Comparison of ENCODE assay signal across 9 mouse cellular contexts in genomic region chr13:98264111-98264510, GRCm38 (mm10). TPM values are rescaled to one million over a fixed set of nuclear protein-coding genes. Genes with fewer than 3 reads are reported as not detected.
DNase-seq lines count a peak whose midpoint lies in the region; ATAC-seq lines count a peak whose summit lies in the region.
"Had no signal": no experiment of that assay in that cellular context is flagged by ENCODE, and none has a peak within 500 bp of the region (broad histone marks: within the 10 kb centered on the region; RNA-seq: fewer than 3 reads in every experiment).

No protein-coding gene starts in this region.

- WGBS in lung, embryonic 16.5 days: 28% methylated on average over 5 of the region's 5 CpGs
- 41% methylated on average over 5 of the region's 5 CpGs for WGBS in embryonic facial prominence, embryonic 13.5 days
- 41% methylated on average over 5 of the region's 5 CpGs for WGBS in limb, embryonic 12.5 days
- whole genome bisulfite sequencing in stomach, embryonic 15.5 days: 26% methylated on average over 5 of the region's 5 CpGs

- no peak for DNase-seq in lung, postnatal 25 days (ENCODE audit: low spot score)
- no peak for DNase-seq in ovary, postnatal 10 days (ENCODE audit: low spot score)
- no peak for DNase-seq in urinary bladder, adult 18-20 months (ENCODE audit: low spot score in 2 of 2)
- DNase-seq in spleen, adult 12 weeks (ENCODE audit: low spot score): no peak
- DNase-seq: right cerebral cortex, postnatal 25 days had no signal

- peak overlapping the region; percentile 81; the same call in 1 of the 2 replicates for H3K9ac ChIP-seq in lung, embryonic 16.5 days (ENCODE audit: low read length)
- peak overlapping the region; percentile 83 for H3K9ac ChIP-seq in embryonic facial prominence, embryonic 13.5 days
- H3K9ac ChIP-seq in limb, embryonic 12.5 days (replicated peaks): no peak overlapping the region; the same call in 1 of the 2 replicates
- no peak overlapping the region for H3K9ac ChIP-seq in stomach, embryonic 15.5 days

- peak overlapping the region; percentile 71 for H3K4me2 ChIP-seq in lung, embryonic 16.5 days (ENCODE audit: low read depth, low read length)
- H3K4me2 ChIP-seq in embryonic facial prominence, embryonic 13.5 days: peak overlapping the region; percentile 90
- H3K4me2 ChIP-seq in limb, embryonic 12.5 days: peak overlapping the region; percentile 78
- H3K4me2 ChIP-seq in stomach, embryonic 15.5 days: peak overlapping the region; percentile 60

- no peak for ATAC-seq in lung, embryonic 16.5 days (ENCODE audit: low read depth)
- no peak for ATAC-seq in embryonic facial prominence, embryonic 13.5 days (ENCODE audit: insufficient number of reproducible peaks, insufficient read depth, low FRiP score, low TSS enrichment, low read depth)
- ATAC-seq in limb, embryonic 12.5 days (ENCODE audit: insufficient number of reproducible peaks, insufficient read depth, low FRiP score, low TSS enrichment, low read depth): no peak
- ATAC-seq in stomach, embryonic 15.5 days (ENCODE audit: insufficient read depth, low FRiP score, low read depth): no peak

- H3K27ac ChIP-seq in lung, embryonic 16.5 days (ENCODE audit: low read length): no peak overlapping the region
- no peak overlapping the region for H3K27ac ChIP-seq in embryonic facial prominence, embryonic 13.5 days
- H3K27ac ChIP-seq in limb, embryonic 12.5 days: no peak overlapping the region
- no peak overlapping the region for H3K27ac ChIP-seq in stomach, embryonic 15.5 days

- peak overlapping the region; percentile 84 for H3K4me3 ChIP-seq in lung, embryonic 16.5 days (ENCODE audit: low read length)
- peak overlapping the region; percentile 88 for H3K4me3 ChIP-seq in embryonic facial prominence, embryonic 13.5 days
- H3K4me3 ChIP-seq in limb, embryonic 12.5 days (replicated peaks): peak overlapping the region; percentile 84
- peak overlapping the region; percentile 89 for H3K4me3 ChIP-seq in stomach, embryonic 15.5 days (replicated peaks)

- H3K36me3 ChIP-seq in lung, embryonic 16.5 days (ENCODE audit: control insufficient read depth, insufficient read depth, low read length): peaks cover 11% of the 10 kb centered on the region
- H3K36me3 ChIP-seq in embryonic facial prominence, embryonic 13.5 days: peaks cover 31% of the 10 kb centered on the region
- peaks cover 26% of the 10 kb centered on the region for H3K36me3 ChIP-seq in limb, embryonic 12.5 days
- peaks cover 11% of the 10 kb centered on the region; the same call in 1 of the 2 replicates for H3K36me3 ChIP-seq in stomach, embryonic 15.5 days

- no peaks in the 10 kb centered on the region for H3K27me3 ChIP-seq in lung, embryonic 16.5 days (ENCODE audit: control insufficient read depth, insufficient read depth, low read depth, low read length)
- no peaks in the 10 kb centered on the region for H3K27me3 ChIP-seq in embryonic facial prominence, embryonic 13.5 days
- H3K27me3 ChIP-seq in limb, embryonic 12.5 days: no peaks in the 10 kb centered on the region
- H3K27me3 ChIP-seq in stomach, embryonic 15.5 days (replicated peaks): no peaks in the 10 kb centered on the region

- H3K9me3 ChIP-seq in lung, embryonic 16.5 days (ENCODE audit: control insufficient read depth, low read length): no peaks in the 10 kb centered on the region
- H3K9me3 ChIP-seq in embryonic facial prominence, embryonic 13.5 days: no peaks in the 10 kb centered on the region
- no peaks in the 10 kb centered on the region for H3K9me3 ChIP-seq in limb, embryonic 12.5 days
- no peaks in the 10 kb centered on the region for H3K9me3 ChIP-seq in stomach, embryonic 15.5 days

- H3K4me1 ChIP-seq in lung, embryonic 16.5 days (replicated peaks; ENCODE audit: control insufficient read depth, insufficient read depth, low read length): peaks cover 17% of the 10 kb centered on the region
- H3K4me1 ChIP-seq in embryonic facial prominence, embryonic 13.5 days: peaks cover 17% of the 10 kb centered on the region
- H3K4me1 ChIP-seq in limb, embryonic 12.5 days (replicated peaks): peaks cover 15% of the 10 kb centered on the region
- H3K4me1 ChIP-seq in stomach, embryonic 15.5 days: peaks cover 13% of the 10 kb centered on the region; the same call in 1 of the 2 replicates

RNA-seq across cellular contexts. Expression of gene Ankra2, which starts 1.2 kb away (rescaled TPM):
- polyA plus RNA-seq in lung, embryonic 16.5 days (2015; fragmentation: Nextera tagmentation; extraction: Ambion mirVana): 16.8 and 17.2 TPM in 2 replicates
- polyA plus RNA-seq in embryonic facial prominence, embryonic 13.5 days (2015; fragmentation: Nextera tagmentation; extraction: Ambion mirVana): 24.5 and 24.9 TPM in 2 replicates
- 15.3 and 19.1 TPM in 2 replicates for polyA plus RNA-seq in limb, embryonic 12.5 days (2016; fragmentation: Nextera tagmentation; extraction: Ambion mirVana)
- polyA plus RNA-seq in stomach, embryonic 15.5 days (2015; fragmentation: Nextera tagmentation; extraction: Ambion mirVana): 24.7 and 26.5 TPM in 2 replicates

RNA-seq across cellular contexts. Expression of gene Utp15, which starts 1.3 kb away (rescaled TPM):
- 26.4 and 28.6 TPM in 2 replicates for polyA plus RNA-seq in lung, embryonic 16.5 days (2015; fragmentation: Nextera tagmentation; extraction: Ambion mirVana)
- polyA plus RNA-seq in embryonic facial prominence, embryonic 13.5 days (2015; fragmentation: Nextera tagmentation; extraction: Ambion mirVana): 31.1 and 36.6 TPM in 2 replicates
- 41.2 and 42.0 TPM in 2 replicates for polyA plus RNA-seq in limb, embryonic 12.5 days (2016; fragmentation: Nextera tagmentation; extraction: Ambion mirVana)
- polyA plus RNA-seq in stomach, embryonic 15.5 days (2015; fragmentation: Nextera tagmentation; extraction: Ambion mirVana): 30.1 TPM in 2 replicates

RNA-seq across cellular contexts. Expression of gene Gm21976, which starts 15.6 kb away (rescaled TPM):
- polyA plus RNA-seq in lung, embryonic 16.5 days (2015; fragmentation: Nextera tagmentation; extraction: Ambion mirVana): not detected in 2 replicates
- not detected in 2 replicates for polyA plus RNA-seq in embryonic facial prominence, embryonic 13.5 days (2015; fragmentation: Nextera tagmentation; extraction: Ambion mirVana)
- not detected in 2 replicates for polyA plus RNA-seq in limb, embryonic 12.5 days (2016; fragmentation: Nextera tagmentation; extraction: Ambion mirVana)
- not detected in 2 replicates for polyA plus RNA-seq in stomach, embryonic 15.5 days (2015; fragmentation: Nextera tagmentation; extraction: Ambion mirVana)

RNA-seq across cellular contexts. Expression of gene Btf3, which starts 52.7 kb away (rescaled TPM):
- polyA plus RNA-seq in lung, embryonic 16.5 days (2015; fragmentation: Nextera tagmentation; extraction: Ambion mirVana): 621 and 661 TPM in 2 replicates
- 725 and 786 TPM in 2 replicates for polyA plus RNA-seq in embryonic facial prominence, embryonic 13.5 days (2015; fragmentation: Nextera tagmentation; extraction: Ambion mirVana)
- polyA plus RNA-seq in limb, embryonic 12.5 days (2016; fragmentation: Nextera tagmentation; extraction: Ambion mirVana): 760 and 773 TPM in 2 replicates
- polyA plus RNA-seq in stomach, embryonic 15.5 days (2015; fragmentation: Nextera tagmentation; extraction: Ambion mirVana): 594 and 688 TPM in 2 replicates

RNA-seq across cellular contexts. Expression of gene Arhgef28, which starts 57.9 kb away (rescaled TPM):
- polyA plus RNA-seq in lung, embryonic 16.5 days (2015; fragmentation: Nextera tagmentation; extraction: Ambion mirVana): 21.7 and 24.4 TPM in 2 replicates
- 12.9 and 15.5 TPM in 2 replicates for polyA plus RNA-seq in embryonic facial prominence, embryonic 13.5 days (2015; fragmentation: Nextera tagmentation; extraction: Ambion mirVana)
- 21.3 and 23.7 TPM in 2 replicates for polyA plus RNA-seq in limb, embryonic 12.5 days (2016; fragmentation: Nextera tagmentation; extraction: Ambion mirVana)
- polyA plus RNA-seq in stomach, embryonic 15.5 days (2015; fragmentation: Nextera tagmentation; extraction: Ambion mirVana): 23.7 and 25.9 TPM in 2 replicates

Comparison
In these comparisons a context has a peak if more than half of its experiments do, and no peak if none do; other contexts are left out.
1. H3K9ac ChIP-seq: peak in lung, embryonic 16.5 days (single experiment) and embryonic facial prominence, embryonic 13.5 days (single experiment); none in limb, embryonic 12.5 days (single experiment) and stomach, embryonic 15.5 days (single experiment).
2. Peak in every context shown above with its lines, with median percentiles within 50 percentile points of each other: H3K4me2 ChIP-seq and H3K4me3 ChIP-seq.